Mouse (Mus musculus): Measurements from ENCODE around the gene Cd27. TPM values are rescaled to one million over a fixed set of nuclear protein-coding genes. Genes with fewer than 3 reads are reported as not detected.

Gene Cd27
- polyA plus RNA-seq, 1 experiment from 2014 or later, result 0.77 TPM

GRCm38 (mm10) chr6:125239547-125239946, 2.7 kb upstream of the Cd27 start:
- Histone ChIP-seq H3K36me3 (ENCODE audit: control insufficient read depth, insufficient read depth, low read length) (no peaks in the 10 kb centered on the region), H3K4me1 (ENCODE audit: control insufficient read depth, insufficient read depth, low read length) (no peaks in the 10 kb centered on the region), H3K4me2 (ENCODE audit: low read depth) (no peak overlapping the region), H3K27me3 (ENCODE audit: control insufficient read depth, insufficient read depth, low read length) (no peaks in the 10 kb centered on the region), H3K9ac (ENCODE audit: low read length) (no peak overlapping the region), H3K27ac (ENCODE audit: low read depth, low read length) (no peak overlapping the region), H3K4me3 (ENCODE audit: low read depth, low read length) (no peak overlapping the region), H3K9me3 (ENCODE audit: control insufficient read depth, low read length) (no peaks in the 10 kb centered on the region)
- ATAC-seq (ENCODE audit: insufficient read depth, low FRiP score, low TSS enrichment), result no peak
- no peak for DNase-seq (ENCODE audit: low spot score)
- 98% methylated on average over 5 of the region's 5 CpGs for WGBS

GRCm38 (mm10) chr6:125238396-125238795, 1.6 kb upstream of the Cd27 start:
- H3K4me1 ChIP-seq (ENCODE audit: control insufficient read depth, insufficient read depth, low read length), result no peaks in the 10 kb centered on the region
- no peak overlapping the region for H3K27ac ChIP-seq (ENCODE audit: low read depth, low read length)
- 74% methylated on average over 6 of the region's 6 CpGs for WGBS
- ATAC-seq (ENCODE audit: insufficient read depth, low FRiP score, low TSS enrichment), result no peak
- no peak overlapping the region for H3K4me2 ChIP-seq (ENCODE audit: low read depth)
- H3K27me3 ChIP-seq (ENCODE audit: control insufficient read depth, insufficient read depth, low read length), result no peaks in the 10 kb centered on the region
- H3K36me3 ChIP-seq (ENCODE audit: control insufficient read depth, insufficient read depth, low read length), result no peaks in the 10 kb centered on the region
- no peaks in the 10 kb centered on the region for H3K9me3 ChIP-seq (ENCODE audit: control insufficient read depth, low read length)
- no peak for DNase-seq (ENCODE audit: low spot score)
- H3K9ac ChIP-seq (ENCODE audit: low read length), result no peak overlapping the region
- no peak overlapping the region for H3K4me3 ChIP-seq (ENCODE audit: low read depth, low read length)

- WGBS, result 85% methylated on average over 4 of the region's 4 CpGs
- Histone ChIP-seq H3K9me3 (ENCODE audit: control insufficient read depth, low read length) (no peaks in the 10 kb centered on the region), H3K4me3 (ENCODE audit: low read depth, low read length) (no peak overlapping the region), H3K4me2 (ENCODE audit: low read depth) (no peak overlapping the region), H3K27me3 (ENCODE audit: control insufficient read depth, insufficient read depth, low read length) (no peaks in the 10 kb centered on the region), H3K36me3 (ENCODE audit: control insufficient read depth, insufficient read depth, low read length) (no peaks in the 10 kb centered on the region), H3K4me1 (ENCODE audit: control insufficient read depth, insufficient read depth, low read length) (no peaks in the 10 kb centered on the region), H3K27ac (ENCODE audit: low read depth, low read length) (no peak overlapping the region), H3K9ac (ENCODE audit: low read length) (no peak overlapping the region)
- DNase-seq (ENCODE audit: low spot score) (no peak), ATAC-seq (ENCODE audit: insufficient read depth, low FRiP score, low TSS enrichment) (no peak)
These were observed 611 bp upstream of the Cd27 start for GRCm38 (mm10) chr6:125237421-125237820.

GRCm38 (mm10) chr6:125236341-125236740, 469 bp downstream of the Cd27 start:
- no peaks in the 10 kb centered on the region for H3K27me3 ChIP-seq (ENCODE audit: control insufficient read depth, insufficient read depth, low read length)
- H3K4me2 ChIP-seq (ENCODE audit: low read depth), result no peak overlapping the region
- H3K9ac ChIP-seq (ENCODE audit: low read length), result no peak overlapping the region
- H3K27ac ChIP-seq (ENCODE audit: low read depth, low read length), result no peak overlapping the region
- DNase-seq (ENCODE audit: low spot score) (no peak), ATAC-seq (ENCODE audit: insufficient read depth, low FRiP score, low TSS enrichment) (no peak)
- H3K36me3 ChIP-seq (ENCODE audit: control insufficient read depth, insufficient read depth, low read length), result no peaks in the 10 kb centered on the region
- no peaks in the 10 kb centered on the region for H3K4me1 ChIP-seq (ENCODE audit: control insufficient read depth, insufficient read depth, low read length)
- WGBS, result 65% methylated on average over 6 of the region's 6 CpGs
- no peak overlapping the region for H3K4me3 ChIP-seq (ENCODE audit: low read depth, low read length)
- no peaks in the 10 kb centered on the region for H3K9me3 ChIP-seq (ENCODE audit: control insufficient read depth, low read length)

- Histone ChIP-seq H3K4me2 (ENCODE audit: low read depth) (no peak overlapping the region), H3K36me3 (ENCODE audit: control insufficient read depth, insufficient read depth, low read length) (no peaks in the 10 kb centered on the region), H3K9ac (ENCODE audit: low read length) (no peak overlapping the region), H3K27me3 (ENCODE audit: control insufficient read depth, insufficient read depth, low read length) (no peaks in the 10 kb centered on the region), H3K4me3 (ENCODE audit: low read depth, low read length) (no peak overlapping the region), H3K9me3 (ENCODE audit: control insufficient read depth, low read length) (no peaks in the 10 kb centered on the region), H3K27ac (ENCODE audit: low read depth, low read length) (no peak overlapping the region), H3K4me1 (ENCODE audit: control insufficient read depth, insufficient read depth, low read length) (no peaks in the 10 kb centered on the region)
- no peak for ATAC-seq (ENCODE audit: insufficient read depth, low FRiP score, low TSS enrichment)
- no peak for DNase-seq (ENCODE audit: low spot score)
- 82% methylated on average over 5 of the region's 5 CpGs for WGBS
These were observed 2.3 kb downstream of the Cd27 start for GRCm38 (mm10) chr6:125234520-125234828.

GRCm38 (mm10) chr6:125233816-125234519, 2.8 kb downstream of the Cd27 start:
- no peak for DNase-seq (ENCODE audit: low spot score)
- no peaks in the 10 kb centered on the region for H3K27me3 ChIP-seq (ENCODE audit: control insufficient read depth, insufficient read depth, low read length)
- no peak for ATAC-seq (ENCODE audit: insufficient read depth, low FRiP score, low TSS enrichment)
- no peaks in the 10 kb centered on the region for H3K9me3 ChIP-seq (ENCODE audit: control insufficient read depth, low read length)
- no peak overlapping the region for H3K4me2 ChIP-seq (ENCODE audit: low read depth)
- WGBS, result 69% methylated on average over 7 of the region's 7 CpGs
- H3K27ac ChIP-seq (ENCODE audit: low read depth, low read length), result no peak overlapping the region
- no peak overlapping the region for H3K4me3 ChIP-seq (ENCODE audit: low read depth, low read length)
- H3K36me3 ChIP-seq (ENCODE audit: control insufficient read depth, insufficient read depth, low read length), result no peaks in the 10 kb centered on the region
- no peak overlapping the region for H3K9ac ChIP-seq (ENCODE audit: low read length)
- no peaks in the 10 kb centered on the region for H3K4me1 ChIP-seq (ENCODE audit: control insufficient read depth, insufficient read depth, low read length)

- no peaks in the 10 kb centered on the region for H3K9me3 ChIP-seq (ENCODE audit: control insufficient read depth, low read length)
- no peak for ATAC-seq (ENCODE audit: insufficient read depth, low FRiP score, low TSS enrichment)
- no peak overlapping the region for H3K27ac ChIP-seq (ENCODE audit: low read depth, low read length)
- no peak for DNase-seq (ENCODE audit: low spot score)
- no peak overlapping the region for H3K4me3 ChIP-seq (ENCODE audit: low read depth, low read length)
- H3K36me3 ChIP-seq (ENCODE audit: control insufficient read depth, insufficient read depth, low read length), result no peaks in the 10 kb centered on the region
- no peak overlapping the region for H3K4me2 ChIP-seq (ENCODE audit: low read depth)
- no peaks in the 10 kb centered on the region for H3K4me1 ChIP-seq (ENCODE audit: control insufficient read depth, insufficient read depth, low read length)
- no peak overlapping the region for H3K9ac ChIP-seq (ENCODE audit: low read length)
- no peaks in the 10 kb centered on the region for H3K27me3 ChIP-seq (ENCODE audit: control insufficient read depth, insufficient read depth, low read length)
- WGBS, result 86% methylated on average over 6 of the region's 6 CpGs
These were observed 4.3 kb downstream of the Cd27 start for GRCm38 (mm10) chr6:125232516-125232915.

GRCm38 (mm10) chr6:125232045-125232437, 4.8 kb downstream of the Cd27 start:
- Histone ChIP-seq H3K4me2 (ENCODE audit: low read depth) (peak overlapping the region; percentile 54), H3K9ac (ENCODE audit: low read length) (peak overlapping the region; percentile 68), H3K27ac (ENCODE audit: low read depth, low read length) (no peak overlapping the region), H3K36me3 (ENCODE audit: control insufficient read depth, insufficient read depth, low read length) (no peaks in the 10 kb centered on the region), H3K9me3 (ENCODE audit: control insufficient read depth, low read length) (no peaks in the 10 kb centered on the region), H3K4me3 (ENCODE audit: low read depth, low read length) (peak overlapping the region; percentile 32; the same call in 1 of the 2 replicates), H3K27me3 (ENCODE audit: control insufficient read depth, insufficient read depth, low read length) (no peaks in the 10 kb centered on the region), H3K4me1 (ENCODE audit: control insufficient read depth, insufficient read depth, low read length) (no peaks in the 10 kb centered on the region)
- WGBS, result 60% methylated on average over 4 of the region's 4 CpGs
- DNase-seq (ENCODE audit: low spot score), result no peak
- ATAC-seq (ENCODE audit: insufficient read depth, low FRiP score, low TSS enrichment), result 0 out of 2 replicates have a peak, but pooled peaks have one; percentile 2
